Mouse (Mus musculus): ENCODE data around the gene Nutm1. TPM values are rescaled to one million over a fixed set of nuclear protein-coding genes. Genes with fewer than 3 reads are reported as not detected.

Nutm1 gene
- polyA plus RNA-seq, 1 experiment: not detected

DNA sequence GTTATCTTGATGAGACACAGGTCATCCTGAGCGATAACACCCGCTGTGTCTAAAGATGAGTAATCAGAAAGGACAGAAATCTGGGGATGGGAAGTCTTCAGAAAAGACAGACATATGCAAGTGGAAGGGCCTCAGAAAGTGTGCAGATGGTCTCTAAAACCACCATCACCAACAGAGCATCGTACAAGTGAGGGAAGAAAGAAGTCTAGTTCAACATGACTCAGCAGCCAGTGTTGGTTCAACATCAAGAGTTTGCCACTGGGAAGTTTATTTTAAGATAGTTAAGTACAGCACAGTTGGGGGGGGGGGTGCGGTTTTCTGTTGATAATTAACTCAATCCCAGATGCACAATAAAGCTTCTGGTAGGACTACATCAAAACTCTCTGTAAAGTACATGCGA lies 38.2 kb downstream of the Nutm1 start:
- H3K9ac ChIP-seq (ENCODE audit: low read depth, poor library complexity, severe bottlenecking): no peak overlapping the region
- TF ChIP-seq EP300 (IDR thresholded peaks at IDR 0.05; ENCODE audit: insufficient read depth, low read depth, low read length) (no peak), POLR2A (IDR thresholded peaks at IDR 0.05; ENCODE audit: insufficient read depth, low read length) (no peak), CTCF (IDR thresholded peaks at IDR 0.05; ENCODE audit: low read depth, low read length) (no peak)
- H3K27ac ChIP-seq (ENCODE audit: insufficient read depth, low read length): no peak overlapping the region
- H3K27me3 ChIP-seq (ENCODE audit: control insufficient read depth, insufficient read depth, low read length, poor library complexity, severe bottlenecking): no peaks in the 10 kb centered on the region
- no peaks in the 10 kb centered on the region for H3K36me3 ChIP-seq (ENCODE audit: control insufficient read depth, insufficient read depth, low read length, poor library complexity, severe bottlenecking)
- no peaks in the 10 kb centered on the region for H3K4me1 ChIP-seq (ENCODE audit: control insufficient read depth, insufficient read depth, low read length)
- no peaks in the 10 kb centered on the region; the same call in 1 of the 2 replicates for H3K9me3 ChIP-seq (replicated peaks; ENCODE audit: control insufficient read depth, insufficient read depth, low read length, poor library complexity, severe bottlenecking)
- no peak overlapping the region for H3K4me3 ChIP-seq (ENCODE audit: low read depth, low read length)

DNA sequence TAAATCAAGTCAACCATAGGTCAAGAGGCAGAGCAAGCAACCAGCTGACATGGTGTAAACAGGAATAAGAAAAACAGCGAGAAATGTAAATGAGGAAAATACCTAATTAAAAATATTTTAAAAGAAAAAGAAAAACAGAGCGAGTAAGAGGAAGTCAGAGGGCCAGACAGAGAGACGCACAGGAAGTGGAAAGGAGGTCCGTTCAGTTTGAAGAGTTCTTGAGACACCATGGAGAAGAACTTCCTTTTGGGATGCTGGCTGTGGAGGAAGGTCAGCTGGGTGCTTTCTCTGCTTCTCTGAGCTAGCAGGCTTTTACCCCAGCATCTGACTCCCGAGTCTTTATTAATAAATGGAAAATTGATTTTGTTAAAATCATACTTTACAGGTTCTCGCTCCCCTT lies 41.5 kb downstream of the Nutm1 start:
- Histone ChIP-seq H3K27ac (ENCODE audit: insufficient read depth, low read length) (no peak overlapping the region), H3K4me3 (ENCODE audit: low read depth, low read length) (no peak overlapping the region), H3K9me3 (replicated peaks; ENCODE audit: control insufficient read depth, insufficient read depth, low read length, poor library complexity, severe bottlenecking) (no peaks in the 10 kb centered on the region; the same call in 1 of the 2 replicates), H3K27me3 (ENCODE audit: control insufficient read depth, insufficient read depth, low read length, poor library complexity, severe bottlenecking) (no peaks in the 10 kb centered on the region), H3K36me3 (ENCODE audit: control insufficient read depth, insufficient read depth, low read length, poor library complexity, severe bottlenecking) (no peaks in the 10 kb centered on the region), H3K4me1 (ENCODE audit: control insufficient read depth, insufficient read depth, low read length) (no peaks in the 10 kb centered on the region), H3K9ac (ENCODE audit: low read depth, poor library complexity, severe bottlenecking) (no peak overlapping the region)
- no peak for TF ChIP-seq EP300 (IDR thresholded peaks at IDR 0.05; ENCODE audit: insufficient read depth, low read depth, low read length)
- no peak for TF ChIP-seq POLR2A (IDR thresholded peaks at IDR 0.05; ENCODE audit: insufficient read depth, low read length)
- TF ChIP-seq CTCF (IDR thresholded peaks at IDR 0.05; ENCODE audit: low read depth, low read length): no peak

DNA sequence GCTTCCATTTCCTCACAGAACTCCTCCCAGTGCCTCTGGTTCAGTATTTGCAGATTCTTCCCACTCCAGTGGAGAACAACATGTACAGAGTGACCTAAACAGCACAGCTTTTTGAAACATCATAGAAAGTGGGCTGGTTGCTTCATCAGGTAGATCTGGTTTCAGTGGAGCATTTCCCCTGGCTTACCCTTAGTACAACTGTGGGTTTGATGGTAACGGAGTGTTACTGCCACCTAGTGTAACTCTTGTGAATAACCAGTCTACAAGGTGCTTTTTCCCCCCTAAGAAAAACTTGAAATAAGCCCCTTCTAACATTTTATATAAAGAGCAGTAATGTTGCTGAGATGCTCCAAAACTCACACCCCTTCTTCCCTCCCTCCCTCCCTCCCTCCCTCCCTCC lies 43.1 kb downstream of the Nutm1 start:
- Histone ChIP-seq H3K4me1 (ENCODE audit: control insufficient read depth, insufficient read depth, low read length) (no peaks in the 10 kb centered on the region), H3K9me3 (replicated peaks; ENCODE audit: control insufficient read depth, insufficient read depth, low read length, poor library complexity, severe bottlenecking) (no peaks in the 10 kb centered on the region; the same call in 1 of the 2 replicates), H3K27ac (ENCODE audit: insufficient read depth, low read length) (no peak overlapping the region), H3K27me3 (ENCODE audit: control insufficient read depth, insufficient read depth, low read length, poor library complexity, severe bottlenecking) (no peaks in the 10 kb centered on the region), H3K9ac (ENCODE audit: low read depth, poor library complexity, severe bottlenecking) (no peak overlapping the region), H3K4me3 (ENCODE audit: low read depth, low read length) (no peak overlapping the region), H3K36me3 (ENCODE audit: control insufficient read depth, insufficient read depth, low read length, poor library complexity, severe bottlenecking) (no peaks in the 10 kb centered on the region)
- TF ChIP-seq EP300 (IDR thresholded peaks at IDR 0.05; ENCODE audit: insufficient read depth, low read depth, low read length) (no peak), CTCF (IDR thresholded peaks at IDR 0.05; ENCODE audit: low read depth, low read length) (peak; percentile 26), POLR2A (IDR thresholded peaks at IDR 0.05; ENCODE audit: insufficient read depth, low read length) (no peak)

DNA sequence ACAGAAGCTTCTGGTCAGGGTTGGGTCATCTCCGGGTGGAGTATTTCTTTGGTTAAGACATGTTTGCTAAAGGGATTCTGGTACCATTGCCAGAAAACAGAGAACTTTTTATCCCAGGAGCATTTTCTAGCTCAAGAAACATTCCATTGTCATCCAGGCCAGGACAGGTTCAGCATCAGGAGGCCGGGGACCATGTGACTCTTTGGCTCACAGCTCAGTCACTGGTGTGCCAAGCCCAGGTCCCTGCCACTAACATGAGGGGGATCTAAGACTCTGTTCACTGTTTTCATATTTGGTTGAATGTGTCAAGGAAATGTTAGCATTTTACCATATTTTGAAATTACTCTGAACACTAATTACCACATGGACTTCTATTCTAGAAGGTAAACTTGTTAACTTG lies 48.4 kb downstream of the Nutm1 start:
- Histone ChIP-seq H3K36me3 (ENCODE audit: control insufficient read depth, insufficient read depth, low read length, poor library complexity, severe bottlenecking) (no peaks in the 10 kb centered on the region), H3K9me3 (replicated peaks; ENCODE audit: control insufficient read depth, insufficient read depth, low read length, poor library complexity, severe bottlenecking) (no peaks in the 10 kb centered on the region), H3K4me1 (ENCODE audit: control insufficient read depth, insufficient read depth, low read length) (no peaks in the 10 kb centered on the region), H3K4me3 (ENCODE audit: low read depth, low read length) (no peak overlapping the region), H3K27me3 (ENCODE audit: control insufficient read depth, insufficient read depth, low read length, poor library complexity, severe bottlenecking) (no peaks in the 10 kb centered on the region), H3K9ac (ENCODE audit: low read depth, poor library complexity, severe bottlenecking) (no peak overlapping the region), H3K27ac (ENCODE audit: insufficient read depth, low read length) (no peak overlapping the region)
- TF ChIP-seq CTCF (IDR thresholded peaks at IDR 0.05; ENCODE audit: low read depth, low read length): no peak
- no peak for TF ChIP-seq EP300 (IDR thresholded peaks at IDR 0.05; ENCODE audit: insufficient read depth, low read depth, low read length)
- no peak for TF ChIP-seq POLR2A (IDR thresholded peaks at IDR 0.05; ENCODE audit: insufficient read depth, low read length)

DNA sequence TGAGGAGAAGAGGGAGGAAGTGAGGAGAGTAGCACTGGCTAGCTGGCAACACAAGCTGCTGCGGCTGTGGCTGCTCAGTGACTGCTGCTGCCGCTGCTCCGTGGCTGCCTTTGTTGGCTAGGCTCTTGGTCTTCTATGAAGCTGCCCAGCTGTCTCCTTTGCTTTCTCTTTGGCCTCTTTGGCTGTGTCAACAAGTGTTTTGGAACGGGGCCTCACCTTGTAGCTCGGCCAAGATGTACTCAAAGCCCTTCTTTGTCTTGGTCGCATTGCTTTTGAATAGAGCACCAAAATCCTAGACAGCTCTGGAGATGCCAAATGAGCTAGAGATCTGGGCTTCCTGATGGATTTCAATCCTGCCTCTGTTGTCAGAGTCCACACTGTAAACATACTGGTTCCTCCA lies 48.9 kb downstream of the Nutm1 start:
- Histone ChIP-seq H3K9ac (ENCODE audit: low read depth, poor library complexity, severe bottlenecking) (no peak overlapping the region), H3K36me3 (ENCODE audit: control insufficient read depth, insufficient read depth, low read length, poor library complexity, severe bottlenecking) (no peaks in the 10 kb centered on the region), H3K4me3 (ENCODE audit: low read depth, low read length) (no peak overlapping the region), H3K9me3 (replicated peaks; ENCODE audit: control insufficient read depth, insufficient read depth, low read length, poor library complexity, severe bottlenecking) (no peaks in the 10 kb centered on the region), H3K4me1 (ENCODE audit: control insufficient read depth, insufficient read depth, low read length) (no peaks in the 10 kb centered on the region), H3K27me3 (ENCODE audit: control insufficient read depth, insufficient read depth, low read length, poor library complexity, severe bottlenecking) (no peaks in the 10 kb centered on the region), H3K27ac (ENCODE audit: insufficient read depth, low read length) (no peak overlapping the region)
- TF ChIP-seq EP300 (IDR thresholded peaks at IDR 0.05; ENCODE audit: insufficient read depth, low read depth, low read length): no peak

DNA sequence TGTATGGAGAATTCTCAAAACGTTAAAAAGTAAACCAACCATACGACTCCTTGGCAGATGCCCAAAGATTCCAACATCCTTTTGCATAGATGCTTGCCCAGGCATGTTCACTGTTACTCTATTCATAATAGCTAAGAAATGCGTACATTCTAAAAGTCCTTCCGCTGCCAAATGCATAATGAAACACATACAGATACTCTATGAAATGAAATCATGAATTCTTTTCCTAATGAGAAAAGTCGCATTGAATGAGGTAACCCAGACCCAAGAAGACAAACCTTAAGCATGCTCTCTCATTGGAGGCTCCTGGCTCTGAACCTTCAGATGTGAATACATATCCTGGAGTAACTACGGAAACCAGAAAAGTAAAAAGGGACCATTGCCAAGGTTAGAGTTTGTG lies 56.0 kb downstream of the Nutm1 start:
- Histone ChIP-seq H3K4me3 (ENCODE audit: low read depth, low read length) (no peak overlapping the region), H3K9ac (ENCODE audit: low read depth, poor library complexity, severe bottlenecking) (no peak overlapping the region), H3K36me3 (ENCODE audit: control insufficient read depth, insufficient read depth, low read length, poor library complexity, severe bottlenecking) (no peaks in the 10 kb centered on the region), H3K4me1 (ENCODE audit: control insufficient read depth, insufficient read depth, low read length) (no peaks in the 10 kb centered on the region), H3K27me3 (ENCODE audit: control insufficient read depth, insufficient read depth, low read length, poor library complexity, severe bottlenecking) (no peaks in the 10 kb centered on the region), H3K9me3 (replicated peaks; ENCODE audit: control insufficient read depth, insufficient read depth, low read length, poor library complexity, severe bottlenecking) (no peaks in the 10 kb centered on the region), H3K27ac (ENCODE audit: insufficient read depth, low read length) (no peak overlapping the region)
- TF ChIP-seq POLR2A (IDR thresholded peaks at IDR 0.05; ENCODE audit: insufficient read depth, low read length) (no peak), CTCF (IDR thresholded peaks at IDR 0.05; ENCODE audit: low read depth, low read length) (no peak), EP300 (IDR thresholded peaks at IDR 0.05; ENCODE audit: insufficient read depth, low read depth, low read length) (no peak)

Other genes with a start within 250 kb of the Nutm1 start
- gene Olfr1310, start 246.6 kb downstream of the Nutm1 start, polyA plus RNA-seq (2011; ENCODE audit: insufficient read depth, insufficient read length, low read depth, missing spikeins): 0.12 and 0.18 TPM in 2 replicates
- not detected in 2 replicates for gene Olfr1311, start 234.9 kb downstream of the Nutm1 start, polyA plus RNA-seq (2011; ENCODE audit: insufficient read depth, insufficient read length, low read depth, missing spikeins)
- not detected in 2 replicates for gene Olfr1312, start 209.1 kb downstream of the Nutm1 start, polyA plus RNA-seq (2011; ENCODE audit: insufficient read depth, insufficient read length, low read depth, missing spikeins)
- gene Olfr1313, start 181.4 kb downstream of the Nutm1 start, polyA plus RNA-seq (2011; ENCODE audit: insufficient read depth, insufficient read length, low read depth, missing spikeins): not detected in 2 replicates
- not detected in 2 replicates for gene Olfr1314, start 162.5 kb downstream of the Nutm1 start, polyA plus RNA-seq (2011; ENCODE audit: insufficient read depth, insufficient read length, low read depth, missing spikeins)
- not detected in 2 replicates for gene Olfr1315-ps1, start 143.9 kb downstream of the Nutm1 start, polyA plus RNA-seq (2011; ENCODE audit: insufficient read depth, insufficient read length, low read depth, missing spikeins)
- gene Olfr1316, start 124.3 kb downstream of the Nutm1 start, polyA plus RNA-seq (2011; ENCODE audit: insufficient read depth, insufficient read length, low read depth, missing spikeins): not detected in 2 replicates
- not detected in 2 replicates for gene Olfr1317, start 119.0 kb downstream of the Nutm1 start, polyA plus RNA-seq (2011; ENCODE audit: insufficient read depth, insufficient read length, low read depth, missing spikeins)
- not detected in 2 replicates for gene Olfr1318, start 105.1 kb downstream of the Nutm1 start, polyA plus RNA-seq (2011; ENCODE audit: insufficient read depth, insufficient read length, low read depth, missing spikeins)
- 33.4 and 35.4 TPM in 2 replicates for gene Lpcat4, start 19.8 kb downstream of the Nutm1 start, polyA plus RNA-seq (2011; ENCODE audit: insufficient read depth, insufficient read length, low read depth, missing spikeins)
- 129 and 130 TPM in 2 replicates for gene Nop10, start 2.6 kb upstream of the Nutm1 start, polyA plus RNA-seq (2011; ENCODE audit: insufficient read depth, insufficient read length, low read depth, missing spikeins)
- gene Slc12a6, start 6.5 kb upstream of the Nutm1 start, polyA plus RNA-seq (2011; ENCODE audit: insufficient read depth, insufficient read length, low read depth, missing spikeins): 31.9 and 32.2 TPM in 2 replicates
- gene Gm21985, start 7.0 kb upstream of the Nutm1 start, polyA plus RNA-seq (2011; ENCODE audit: insufficient read depth, insufficient read length, low read depth, missing spikeins): 2.2 and 2.3 TPM in 2 replicates
- gene Emc4, start 108.7 kb upstream of the Nutm1 start, polyA plus RNA-seq (2011; ENCODE audit: insufficient read depth, insufficient read length, low read depth, missing spikeins): 53.4 and 66.7 TPM in 2 replicates
- 47.1 and 51.5 TPM in 2 replicates for gene Katnbl1, start 119.9 kb upstream of the Nutm1 start, polyA plus RNA-seq (2011; ENCODE audit: insufficient read depth, insufficient read length, low read depth, missing spikeins)
- gene Emc7, start 195.7 kb upstream of the Nutm1 start, polyA plus RNA-seq (2011; ENCODE audit: insufficient read depth, insufficient read length, low read depth, missing spikeins): 6.3 and 6.6 TPM in 2 replicates
- gene Chrm5, start 221.5 kb upstream of the Nutm1 start, polyA plus RNA-seq (2011; ENCODE audit: insufficient read depth, insufficient read length, low read depth, missing spikeins): not detected in 2 replicates
- gene Aven, start 233.7 kb upstream of the Nutm1 start, polyA plus RNA-seq (2011; ENCODE audit: insufficient read depth, insufficient read length, low read depth, missing spikeins): 10.7 and 16.2 TPM in 2 replicates